Mouse (Mus musculus) naive thymus-derived CD4-positive, alpha-beta T cell, adult 2 months (primary cell): Measurements from ENCODE around the gene Psmd9.

Source experiments
- DNase-seq: peaks from one replicate; pipeline ENCODE4 v3.0.0-alpha.2; 2011; ENCODE audit warnings: low read depth

The Psmd9 gene

DNA sequence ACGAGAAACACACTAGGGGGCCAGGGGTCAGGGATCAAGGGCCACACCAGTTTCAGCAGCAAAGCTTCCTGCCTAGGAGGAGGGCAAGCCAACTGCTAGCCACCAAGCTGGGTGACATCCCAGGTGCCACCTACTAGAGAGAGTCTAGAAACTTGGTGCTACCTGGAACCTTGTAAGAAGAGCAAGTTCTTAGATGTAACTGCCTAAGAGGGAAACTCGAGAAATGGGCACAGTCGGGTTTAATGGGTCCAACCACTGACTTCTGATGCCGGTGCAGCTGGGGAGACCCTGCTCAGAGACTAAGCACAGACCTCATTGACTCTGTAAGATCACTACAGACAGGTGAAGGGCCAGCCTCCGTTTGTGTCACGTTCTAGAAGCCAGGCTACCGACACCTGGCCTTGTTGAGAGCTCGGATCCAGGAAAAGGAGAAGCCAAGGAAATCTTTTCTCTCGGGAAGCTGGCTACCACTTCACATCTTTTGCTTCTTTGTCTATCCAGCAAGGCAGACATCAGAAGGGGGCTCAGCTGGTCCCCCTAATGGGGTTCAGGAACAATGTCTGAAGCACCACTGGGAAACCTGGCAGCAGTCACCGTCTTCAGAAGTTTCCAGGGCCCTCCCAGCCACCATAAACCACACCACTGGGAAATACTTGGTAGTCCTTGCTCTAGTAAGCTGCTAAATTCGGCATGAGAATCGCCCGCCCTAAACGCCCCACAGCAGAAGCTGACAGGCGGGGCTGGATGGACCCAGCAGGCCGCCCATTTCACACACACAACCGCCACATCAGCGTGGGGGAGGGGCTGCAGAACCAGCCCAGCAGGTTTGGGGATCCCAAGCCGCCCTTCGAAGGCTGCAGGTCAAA lies 31.9 kb upstream of the Psmd9 start:
- peak; percentile 61 for DNase-seq

DNA sequence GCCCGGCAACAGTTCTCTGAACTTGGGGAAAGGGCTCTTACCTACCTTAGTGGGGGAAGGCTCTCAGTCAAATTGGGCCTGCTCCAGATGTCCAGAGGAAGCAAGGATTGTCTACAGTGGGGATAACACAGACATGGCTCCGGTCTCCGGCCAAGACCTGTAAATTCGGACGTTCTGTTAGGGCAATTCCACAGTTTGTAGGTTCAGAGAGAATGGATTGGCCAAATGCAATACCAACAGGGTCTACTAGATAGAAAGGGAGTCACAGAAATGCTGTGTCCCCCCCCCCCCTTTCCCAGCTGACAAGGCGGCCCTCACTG lies 31.3 kb upstream of the Psmd9 start:
- no peak for DNase-seq

DNA sequence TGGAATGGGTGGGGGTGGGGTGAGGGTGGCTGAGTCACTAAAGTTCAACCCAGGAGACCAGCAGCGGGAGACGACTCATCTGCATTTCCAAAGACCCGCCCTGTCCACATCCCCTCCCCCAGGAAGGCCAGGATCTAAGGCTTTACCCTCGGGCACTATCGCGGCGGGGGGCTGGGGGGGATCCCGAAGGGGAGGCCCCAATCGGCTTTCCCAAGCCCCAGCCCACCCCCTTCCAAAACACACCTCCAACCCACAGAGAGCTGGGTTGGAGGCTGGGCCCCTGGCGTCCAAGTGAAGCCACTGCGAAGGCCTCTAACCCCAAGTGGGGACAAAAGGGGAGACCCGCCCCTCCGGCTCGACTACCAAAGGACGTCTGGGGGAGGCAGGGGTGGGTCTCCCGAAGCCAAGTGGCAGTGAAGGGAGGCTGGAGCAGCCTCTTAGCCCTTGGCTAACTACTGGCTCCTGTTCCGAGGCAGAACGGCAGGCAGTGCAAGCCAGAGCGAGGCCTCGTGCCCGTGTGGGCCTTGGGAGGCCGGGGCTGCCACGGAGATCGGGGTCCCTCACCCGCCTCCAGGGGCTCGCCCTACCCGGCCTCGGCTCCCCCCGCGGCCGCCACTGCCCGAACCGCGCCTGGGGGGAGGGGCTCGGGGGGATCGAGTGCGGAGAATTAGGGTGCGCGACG lies 30.8 kb upstream of the Psmd9 start:
- peak; percentile 56 for DNase-seq

DNA sequence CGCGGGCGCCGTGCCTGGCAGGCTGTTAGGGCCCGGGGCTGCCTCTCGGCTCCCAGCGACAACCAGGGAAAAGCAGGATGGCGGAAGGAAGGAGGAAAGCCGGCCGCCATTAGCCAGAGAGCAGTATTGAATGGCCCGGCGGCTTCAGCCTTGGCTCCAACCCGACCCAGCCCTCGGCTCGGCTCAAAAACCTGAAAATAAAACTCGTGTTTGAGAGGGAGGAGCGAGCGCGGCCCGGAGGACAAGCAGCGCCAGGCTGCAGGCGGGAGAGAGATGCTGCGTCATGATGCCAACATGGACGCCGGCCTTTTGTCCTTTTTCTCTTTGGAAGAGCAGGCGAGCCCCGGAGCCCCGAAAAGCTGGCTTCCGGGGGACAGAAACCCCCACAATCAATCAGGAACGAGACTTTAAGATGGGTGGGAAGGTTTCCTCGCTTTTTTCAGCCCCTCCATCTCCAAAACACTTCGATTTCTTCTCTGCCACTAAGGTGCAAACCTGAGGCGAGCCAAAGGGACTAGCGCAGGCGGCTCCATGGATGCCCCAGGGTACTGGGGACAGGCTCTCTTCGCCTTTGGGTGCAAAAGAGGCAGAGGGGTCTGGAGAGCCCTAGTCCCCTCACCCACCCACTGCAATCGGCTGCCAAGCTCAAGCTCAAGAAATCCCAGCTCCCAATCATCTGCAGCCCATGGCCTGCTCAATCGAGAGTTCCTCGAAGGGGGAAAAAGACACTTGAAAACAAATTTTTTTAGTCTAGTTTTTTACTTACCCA lies 30.1 kb upstream of the Psmd9 start:
- peak; percentile 79 for DNase-seq

DNA sequence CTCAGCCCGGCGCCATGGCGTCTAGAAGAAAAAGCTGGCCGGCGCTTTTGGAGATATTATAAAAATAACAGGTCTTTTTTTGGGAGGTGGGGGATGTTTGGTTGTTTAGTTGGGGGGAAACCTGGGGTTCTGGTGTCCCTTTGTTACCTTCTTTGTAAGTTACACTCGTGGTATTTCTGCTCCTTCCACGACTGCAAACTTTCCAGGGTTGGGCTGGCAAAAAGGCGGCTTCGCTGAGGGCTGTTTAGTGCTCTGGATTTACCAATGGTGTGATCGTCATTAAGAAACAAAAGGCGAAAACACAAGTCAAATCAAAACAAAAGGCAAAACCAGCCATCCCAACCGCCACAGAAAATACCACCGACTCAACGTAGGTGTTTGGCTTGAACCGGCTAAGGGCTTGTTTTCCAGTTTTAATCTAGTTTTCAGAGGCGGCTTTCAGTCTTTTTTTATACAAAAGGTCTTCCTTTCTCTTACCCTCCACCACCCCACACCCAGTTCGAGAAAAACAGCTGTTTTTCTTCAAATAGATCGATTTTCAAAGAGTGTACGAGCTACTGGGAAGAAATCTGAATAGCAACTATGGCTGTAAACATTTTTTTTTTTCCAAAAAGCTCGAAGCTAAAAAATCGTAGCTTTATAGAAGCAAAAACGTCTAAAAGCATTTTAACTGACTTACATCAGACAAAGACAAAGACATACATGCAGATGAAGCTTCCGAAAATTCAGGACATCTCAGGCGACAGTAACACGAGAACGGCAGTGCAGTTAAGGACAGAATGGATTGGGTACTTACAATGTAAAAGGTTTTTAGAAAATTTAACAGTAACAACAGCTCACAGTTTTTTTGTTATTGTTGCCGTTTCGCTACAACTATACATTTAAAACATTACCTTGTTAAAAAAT lies 29.2 kb upstream of the Psmd9 start:
- peak; percentile 60 for DNase-seq

DNA sequence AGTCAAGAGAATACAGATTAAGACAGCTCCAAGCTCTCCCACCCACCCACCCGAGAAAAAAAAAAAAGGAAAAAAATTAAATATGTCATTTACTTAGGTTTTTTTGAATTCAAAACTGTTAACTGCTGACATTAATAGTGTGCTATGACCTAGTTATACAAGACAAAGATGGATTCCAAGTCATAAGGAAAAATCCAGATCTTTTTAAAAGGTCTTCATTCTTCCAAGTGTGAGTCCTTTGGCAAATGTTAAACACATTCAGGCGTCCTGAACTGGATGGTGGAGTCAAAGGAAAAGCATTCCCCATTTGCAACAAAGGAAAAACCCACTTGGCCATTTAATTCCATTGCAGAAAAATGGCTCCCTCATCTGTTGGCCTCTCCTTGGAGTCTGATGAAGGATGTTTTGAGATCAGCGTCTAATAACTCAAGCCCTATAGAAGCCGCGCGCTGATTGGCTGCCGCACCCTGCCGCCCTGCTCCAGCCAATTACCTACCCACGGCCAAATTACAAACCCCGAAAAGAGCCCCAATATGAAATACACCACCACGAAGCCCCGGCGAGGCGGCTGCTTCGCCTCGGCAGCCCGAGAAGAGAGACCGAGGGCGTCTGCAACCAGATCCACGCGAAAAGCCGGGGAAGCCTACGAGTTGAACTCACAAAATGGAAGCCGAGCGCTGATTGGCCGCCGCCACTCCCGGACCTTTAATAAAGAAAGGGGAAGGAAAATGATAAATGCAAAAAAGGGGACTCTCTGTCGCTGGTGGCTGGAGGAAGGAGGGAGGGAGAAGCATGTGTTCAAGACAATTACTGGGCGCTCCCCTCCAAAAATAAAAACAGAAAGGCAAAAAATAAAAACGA lies 28.3 kb upstream of the Psmd9 start:
- peak; percentile 90 for DNase-seq

DNA sequence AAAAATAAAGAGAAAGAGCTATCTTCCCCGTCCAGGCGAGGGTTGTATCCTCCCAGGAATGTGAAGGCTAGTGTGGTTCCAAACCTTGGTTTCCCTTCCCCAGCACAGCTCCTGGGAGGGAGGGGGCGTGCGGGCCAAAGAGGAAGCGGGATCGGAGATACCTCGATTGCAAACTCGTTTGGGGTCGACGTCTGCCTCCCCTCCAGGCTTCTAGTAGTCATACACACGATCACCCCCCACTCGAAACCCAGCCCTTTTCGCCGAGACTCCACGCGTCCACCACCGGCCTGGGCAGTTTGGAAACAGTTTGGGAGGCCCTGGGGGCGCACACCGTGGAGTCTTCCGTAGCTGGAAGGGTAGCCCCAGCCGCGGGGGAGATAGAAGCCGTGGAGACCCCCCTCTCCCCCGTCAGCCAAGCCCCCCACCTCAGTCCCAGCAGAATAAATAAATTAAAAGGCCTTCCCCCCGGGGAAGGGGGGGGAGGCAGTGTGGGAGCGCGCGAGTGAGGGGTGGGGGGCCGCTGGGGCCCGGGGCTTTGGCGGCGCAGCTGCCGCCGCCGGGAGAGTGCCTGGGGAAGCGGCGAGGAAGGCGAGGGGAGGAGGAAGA lies 27.6 kb upstream of the Psmd9 start:
- DNase-seq: peak; percentile 63

DNA sequence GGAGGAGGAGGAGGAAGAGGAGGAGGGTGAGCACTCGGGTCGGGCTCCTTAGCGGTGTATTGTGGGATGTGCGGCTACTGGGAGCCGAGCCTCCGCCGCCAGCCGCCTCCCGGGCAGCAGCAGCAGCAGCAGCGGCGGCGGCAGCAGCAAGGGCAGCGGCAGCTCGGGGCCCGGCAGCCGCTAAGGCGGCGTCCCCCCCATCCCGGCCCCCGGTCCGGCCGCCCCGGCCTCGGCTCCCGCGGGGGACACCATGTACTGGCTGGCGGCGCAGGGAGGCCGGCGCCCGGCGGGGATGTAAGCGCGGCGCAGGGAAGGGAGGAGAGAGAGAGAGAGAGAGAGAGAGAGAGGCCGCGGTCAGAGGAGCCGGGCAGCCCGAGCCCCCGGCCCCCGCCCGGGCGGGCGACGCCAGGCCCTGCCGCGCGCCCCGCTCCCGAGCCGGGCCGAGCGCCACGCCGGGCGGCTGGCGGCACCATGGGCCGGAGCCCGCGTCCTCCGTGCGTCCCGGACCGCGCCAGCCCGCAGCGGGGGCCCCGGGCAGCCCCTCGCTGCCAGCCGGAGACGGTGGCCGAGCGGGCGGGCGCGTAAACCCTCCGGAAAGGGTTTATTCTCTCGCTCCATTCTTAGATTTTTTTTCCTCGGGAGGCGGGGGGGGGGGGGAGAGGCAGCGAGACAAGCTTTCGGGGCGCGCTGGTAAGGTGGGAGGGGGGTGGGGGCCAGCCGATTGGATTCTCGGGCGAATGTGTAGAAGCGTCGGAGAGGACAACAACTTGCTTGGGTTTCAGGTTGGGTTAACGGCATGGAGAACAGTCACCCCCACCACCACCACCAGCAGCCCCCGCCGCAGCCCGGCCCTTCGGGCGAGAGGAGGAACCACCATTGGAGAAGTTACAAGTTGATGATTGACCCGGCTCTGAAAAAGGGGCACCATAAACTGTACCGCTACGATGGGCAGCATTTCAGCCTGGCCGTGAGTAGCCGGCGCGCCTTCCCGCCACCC lies 26.8 kb upstream of the Psmd9 start, which contains the start of gene Setd1b:
TSS of gene Setd1b (plus strand) at position 33 of the 997 bp plus-strand sequence.
- DNase-seq: peak; percentile 63

DNA sequence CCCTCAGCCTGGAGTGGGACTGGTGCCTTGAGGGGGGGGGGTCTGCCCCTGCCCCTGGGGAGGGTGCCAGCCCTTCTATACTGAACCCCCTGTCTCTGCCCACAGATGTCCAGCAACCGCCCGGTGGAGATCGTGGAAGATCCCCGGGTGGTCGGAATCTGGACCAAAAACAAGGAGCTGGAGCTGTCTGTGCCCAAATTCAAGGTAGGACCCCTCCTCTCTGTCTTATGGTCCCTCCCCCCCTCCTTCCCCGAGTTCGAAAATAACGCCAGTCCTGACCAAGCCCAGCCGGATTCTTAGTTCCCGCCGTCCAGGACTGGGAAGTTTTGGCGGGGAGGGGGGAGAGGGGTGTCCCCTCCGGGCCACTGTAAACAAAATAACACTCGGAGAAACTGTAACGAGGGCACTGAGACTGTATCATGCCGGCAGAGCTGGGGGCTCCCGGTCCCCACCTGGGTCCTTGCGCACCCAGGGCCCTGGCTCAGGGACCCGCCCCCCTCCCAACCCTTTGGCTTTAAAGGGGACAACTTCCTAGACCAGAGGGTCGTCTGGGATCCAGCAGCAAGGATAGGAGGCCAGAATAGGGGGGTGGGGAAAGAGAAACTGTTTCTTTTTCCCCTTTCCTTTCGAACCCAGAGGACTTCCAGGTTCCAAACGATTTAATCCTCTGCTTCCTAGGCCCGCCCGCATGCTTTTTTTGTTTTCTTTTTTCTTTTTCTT lies 25.8 kb upstream of the Psmd9 start:
- DNase-seq: peak; percentile 62

DNA sequence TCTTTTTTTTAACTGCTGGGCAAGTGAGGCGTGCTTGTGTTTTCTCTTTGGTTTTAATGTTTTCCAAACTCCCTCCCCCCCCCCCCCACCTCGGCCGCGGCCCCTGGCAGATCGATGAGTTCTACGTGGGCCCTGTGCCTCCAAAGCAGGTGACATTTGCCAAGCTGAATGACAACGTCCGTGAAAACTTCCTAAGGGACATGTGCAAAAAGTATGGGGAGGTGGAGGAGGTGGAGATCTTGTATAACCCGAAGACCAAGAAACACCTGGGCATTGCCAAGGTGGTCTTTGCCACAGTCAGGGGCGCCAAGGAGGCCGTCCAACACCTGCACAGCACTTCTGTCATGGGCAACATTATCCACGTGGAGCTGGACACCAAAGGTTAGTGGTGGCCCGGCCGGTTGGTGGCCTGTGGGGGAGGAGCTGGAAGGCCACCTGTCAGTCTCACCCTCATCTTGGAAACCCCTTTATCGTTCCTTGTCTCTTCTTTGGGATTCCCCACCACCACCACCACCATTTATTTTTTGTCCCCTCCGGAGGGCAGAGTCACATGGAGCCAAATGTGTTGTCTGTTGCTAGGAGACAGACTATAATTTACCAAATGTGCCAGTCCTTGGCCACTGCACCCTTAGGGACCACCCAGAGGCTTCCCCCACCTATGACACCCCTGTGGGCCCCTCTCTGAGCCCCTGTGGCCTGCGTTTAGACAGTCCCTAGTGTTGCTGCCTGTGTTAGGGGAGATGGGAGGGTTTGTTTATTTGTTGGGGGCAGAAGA lies 25.1 kb upstream of the Psmd9 start:
- DNase-seq: peak; percentile 45

DNA sequence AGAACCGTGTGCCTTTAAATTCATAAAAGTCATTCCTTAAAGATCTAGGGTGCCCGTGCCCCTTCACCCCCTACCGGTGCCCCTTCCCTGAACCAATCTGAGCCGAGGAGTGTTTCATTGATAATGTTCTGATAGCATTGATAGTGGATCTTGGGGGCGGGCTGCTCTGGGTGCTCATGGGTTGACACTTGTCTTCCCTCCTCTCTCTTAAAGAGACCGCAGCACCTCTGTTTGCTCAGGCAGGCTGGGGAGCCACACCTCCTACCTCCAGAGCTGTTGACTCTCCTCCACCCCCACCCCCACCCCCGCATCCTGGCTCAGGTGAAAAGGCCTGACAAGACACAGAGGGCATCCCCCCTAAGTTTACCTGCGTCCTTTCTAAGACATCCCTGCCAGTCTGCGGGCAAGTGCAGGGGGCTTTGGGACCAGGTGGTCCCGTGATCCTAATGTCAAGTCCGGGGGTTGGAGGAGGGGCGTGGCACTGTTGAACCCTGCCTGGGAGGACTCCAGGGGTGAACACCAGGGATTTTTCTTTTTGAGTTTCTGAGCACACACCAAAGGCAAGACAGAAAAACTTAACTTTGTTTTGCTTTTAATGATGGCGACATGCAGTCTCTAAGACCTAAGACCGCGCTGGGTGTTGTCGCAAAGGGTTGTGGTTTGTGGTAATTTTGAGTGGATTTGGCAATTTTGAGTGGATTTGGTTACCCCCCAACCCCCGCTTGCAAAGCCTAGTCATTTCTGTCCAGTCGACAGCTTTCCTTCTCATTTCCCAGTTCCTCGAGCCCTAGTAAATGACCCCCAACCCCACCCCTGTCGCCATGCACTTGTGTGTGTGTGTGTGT lies 24.2 kb upstream of the Psmd9 start:
- DNase-seq: peak; percentile 63

DNA sequence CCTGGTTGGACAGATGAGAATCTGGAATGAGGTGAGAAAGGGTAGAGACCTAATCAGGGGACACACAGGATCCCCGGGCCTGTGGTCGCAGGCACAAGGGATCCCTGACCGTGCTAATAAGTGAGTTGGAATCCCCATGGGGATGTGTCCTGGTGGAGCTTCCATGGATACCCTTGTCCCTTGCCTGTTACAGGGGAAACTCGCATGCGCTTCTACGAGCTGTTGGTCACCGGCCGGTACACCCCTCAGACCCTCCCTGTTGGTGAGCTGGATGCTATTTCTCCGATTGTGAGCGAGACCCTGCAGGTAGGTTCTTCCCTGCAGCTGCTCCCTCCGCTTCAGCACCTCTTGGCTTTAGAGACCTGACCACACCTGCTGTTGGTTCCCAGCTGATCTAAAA lies 22.9 kb upstream of the Psmd9 start:
- DNase-seq: no peak

DNA sequence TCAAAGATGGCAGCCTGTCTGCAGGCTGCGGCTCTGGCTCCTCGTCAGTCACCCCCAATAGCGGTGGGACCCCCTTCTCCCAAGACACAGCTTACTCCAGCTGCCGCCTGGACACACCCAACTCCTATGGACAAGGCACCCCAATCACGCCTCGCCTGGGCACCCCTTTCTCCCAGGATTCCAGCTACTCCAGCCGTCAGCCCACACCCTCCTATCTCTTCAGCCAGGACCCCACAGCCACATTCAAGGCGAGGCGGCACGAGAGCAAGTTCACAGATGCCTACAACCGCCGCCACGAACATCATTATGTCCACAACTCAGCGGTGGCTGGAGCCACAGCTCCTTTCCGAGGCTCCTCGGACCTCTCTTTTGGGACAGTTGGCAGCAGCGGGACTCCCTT lies 21.6 kb upstream of the Psmd9 start:
- DNase-seq: no peak

DNA sequence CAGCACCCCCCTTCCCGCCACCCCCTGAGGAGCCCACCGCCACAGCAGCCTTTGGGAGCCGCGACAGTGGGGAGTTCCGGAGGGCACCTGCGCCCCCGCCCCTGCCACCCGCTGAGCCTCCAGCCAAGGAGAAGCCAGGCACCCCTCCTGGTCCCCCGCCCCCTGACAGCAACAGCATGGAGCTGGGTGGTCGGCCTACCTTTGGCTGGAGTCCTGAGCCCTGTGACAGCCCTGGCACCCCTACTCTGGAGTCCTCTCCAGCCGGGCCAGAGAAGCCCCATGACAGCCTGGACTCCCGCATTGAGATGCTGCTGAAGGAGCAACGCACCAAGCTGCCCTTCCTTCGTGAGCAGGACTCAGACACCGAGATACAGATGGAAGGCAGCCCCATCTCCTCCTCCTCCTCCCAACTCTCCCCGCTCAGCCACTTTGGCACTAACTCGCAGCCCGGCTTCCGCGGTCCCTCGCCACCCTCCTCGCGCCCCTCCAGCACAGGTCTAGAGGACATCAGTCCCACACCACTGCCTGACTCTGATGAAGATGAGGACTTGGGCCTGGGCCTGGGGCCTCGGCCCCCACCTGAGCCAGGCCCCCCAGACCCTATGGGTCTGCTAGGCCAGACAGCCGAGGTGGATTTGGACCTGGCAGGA lies 21.0 kb upstream of the Psmd9 start:
- no peak for DNase-seq

DNA sequence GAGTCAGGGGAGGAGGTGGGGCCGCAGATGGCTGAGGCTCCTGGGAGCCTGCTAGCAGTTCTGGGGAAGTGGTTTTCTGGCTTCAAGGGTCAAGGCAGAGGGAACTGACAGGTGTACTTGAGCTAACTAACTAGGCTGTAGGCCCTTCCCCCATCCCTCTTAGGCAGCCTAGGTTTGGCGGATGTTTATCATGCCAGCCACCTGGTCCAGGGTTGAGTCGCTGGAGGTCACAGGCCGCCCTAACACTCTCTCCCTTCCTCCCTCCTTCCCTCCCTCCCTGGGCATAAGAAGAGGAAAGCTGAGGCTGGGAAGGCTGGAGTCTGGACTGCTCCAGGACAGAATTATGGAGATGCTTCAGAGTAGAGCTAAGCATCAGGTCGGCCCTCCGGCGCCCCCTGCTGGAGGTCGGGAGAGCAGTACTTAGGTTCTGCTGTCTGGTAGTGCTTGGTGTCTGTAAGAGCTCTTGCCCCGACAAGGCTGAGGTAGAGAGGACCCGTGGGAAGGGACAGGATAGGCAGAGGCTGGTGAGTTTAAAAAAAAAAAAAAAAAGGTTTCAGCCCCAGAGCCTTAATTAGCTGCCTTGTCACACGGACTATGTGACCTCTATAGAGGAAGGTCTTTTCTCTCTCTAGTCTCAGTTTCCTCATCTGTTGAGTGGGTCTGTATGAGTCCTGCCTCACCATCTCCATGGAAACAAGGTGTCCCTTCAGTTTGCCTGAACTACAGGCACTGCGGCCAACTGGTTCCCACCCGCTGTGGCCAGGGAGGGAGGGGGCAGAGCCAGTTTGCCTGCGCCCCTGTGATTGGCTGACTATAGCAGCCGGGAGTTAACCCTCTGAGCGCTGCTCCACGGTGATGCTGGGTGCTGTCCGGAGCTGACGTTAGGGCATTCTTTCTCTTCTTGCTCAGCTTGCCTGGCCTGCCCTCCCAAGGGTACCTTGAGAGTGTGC lies 19.5 kb upstream of the Psmd9 start:
- DNase-seq: peak; percentile 94
